Mouse (Mus musculus) hindbrain, embryonic 16.5 days (tissue): ENCODE data around the gene Adam12. TPM values are rescaled to one million over a fixed set of nuclear protein-coding genes. Genes with fewer than 3 reads are reported as not detected.

ENCODE experiments used
- ATAC-seq: fragments of 200-750 bp; cut with Nextera tagmentation; 2 replicates; pipeline ENCODE4 v1.8.0; 2017; ENCODE audit warnings: moderate TSS enrichment, moderate library complexity
- H3K27ac ChIP-seq: fragments of 300-500 bp; sonication (generic); 2 replicates; pipeline ENCODE4 v1.5.1; 2014; ENCODE audit warnings: low read depth, mild to moderate bottlenecking, control low read depth, low read length, moderate library complexity
- H3K27me3 ChIP-seq: fragments of 300-500 bp; sonication (generic); replicated peaks from 2 replicates; pipeline ENCODE4 v1.6.1; 2014; ENCODE audit warnings: low read length; ENCODE audit not compliant: control insufficient read depth, insufficient read depth
- H3K36me3 ChIP-seq: fragments of 300-500 bp; sonication (generic); 2 replicates; pipeline ENCODE4 v1.6.1; 2014; ENCODE audit warnings: mild to moderate bottlenecking, low read length, moderate library complexity, mixed read lengths; ENCODE audit not compliant: control insufficient read depth, insufficient read depth
- H3K4me1 ChIP-seq: fragments of 300-500 bp; sonication (generic); 2 replicates; pipeline ENCODE4 v1.6.1; 2014; ENCODE audit warnings: low read depth, low read length; ENCODE audit not compliant: control insufficient read depth, insufficient read depth
- H3K4me2 ChIP-seq: fragments of 300-500 bp; sonication (generic); 2 replicates; pipeline ENCODE4 v1.6.1; 2014; ENCODE audit warnings: mild to moderate bottlenecking, low read length, control low read depth, moderate library complexity
- H3K4me3 ChIP-seq: fragments of 300-500 bp; sonication (generic); 2 replicates; pipeline ENCODE4 v1.5.1; 2014; ENCODE audit warnings: mild to moderate bottlenecking, low read length, control low read depth, moderate library complexity
- H3K9ac ChIP-seq: fragments of 300-500 bp; sonication (generic); 2 replicates; pipeline ENCODE4 v1.6.1; 2014; ENCODE audit warnings: low read depth, mild to moderate bottlenecking, control low read depth, low read length, moderate library complexity
- H3K9me3 ChIP-seq: fragments of 300-500 bp; sonication (generic); 2 replicates; pipeline ENCODE4 v1.6.1; 2014; ENCODE audit warnings: mild to moderate bottlenecking, low read length, moderate library complexity; ENCODE audit not compliant: control insufficient read depth
- WGBS: fragments of 180-500 bp; shearing (Covaris S2); extraction: QIAGEN DNeasy Blood & Tissue Kit; methylation state at CpG from one replicate; pipeline ENCODE4 v1.1.7; 2014; 5-methylcytosine and 5-hydroxymethylcytosine counted together
- polyA plus RNA-seq: library from polyadenylated mRNA; unstranded; fragments of >200 nt; fragmentation: Nextera tagmentation; extraction: Ambion mirVana; gene quantifications from 2 replicates; pipeline ENCODE4 v1.2.1, GENCODE M21; 2015

Adam12 gene
- polyA plus RNA-seq, 1 experiment from 2014 or later = 3.3 TPM

DNA sequence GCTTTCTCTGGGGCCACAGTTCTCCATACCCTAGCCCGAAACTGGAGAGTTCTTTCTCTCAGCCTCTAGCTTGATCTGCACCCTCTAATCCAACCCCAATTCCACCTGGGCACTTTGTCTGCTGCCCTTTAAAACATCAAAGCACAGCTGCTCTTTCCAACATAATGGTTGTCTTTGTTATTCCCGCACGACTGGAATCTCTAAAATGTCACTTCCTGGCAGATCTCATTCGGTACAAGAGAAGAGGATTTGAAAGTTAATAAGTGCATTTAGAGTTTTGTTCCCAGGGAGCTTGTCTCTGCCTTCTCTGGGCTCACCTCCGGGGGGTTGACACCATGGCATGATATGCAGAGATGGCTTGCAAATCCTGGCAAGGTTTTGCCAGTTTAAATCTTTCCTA lies 14.7 kb upstream of the Adam12 start:
- H3K27me3 ChIP-seq = no peaks in the 10 kb centered on the region
- H3K36me3 ChIP-seq = no peaks in the 10 kb centered on the region
- no peak overlapping the region for H3K9ac ChIP-seq
- no peaks in the 10 kb centered on the region for H3K9me3 ChIP-seq
- no peak for ATAC-seq
- 43% methylated on average over 5 of the region's 5 CpGs for WGBS
- no peak overlapping the region for H3K4me2 ChIP-seq
- no peak overlapping the region for H3K27ac ChIP-seq
- H3K4me1 ChIP-seq = no peaks in the 10 kb centered on the region
- H3K4me3 ChIP-seq = no peak overlapping the region

DNA sequence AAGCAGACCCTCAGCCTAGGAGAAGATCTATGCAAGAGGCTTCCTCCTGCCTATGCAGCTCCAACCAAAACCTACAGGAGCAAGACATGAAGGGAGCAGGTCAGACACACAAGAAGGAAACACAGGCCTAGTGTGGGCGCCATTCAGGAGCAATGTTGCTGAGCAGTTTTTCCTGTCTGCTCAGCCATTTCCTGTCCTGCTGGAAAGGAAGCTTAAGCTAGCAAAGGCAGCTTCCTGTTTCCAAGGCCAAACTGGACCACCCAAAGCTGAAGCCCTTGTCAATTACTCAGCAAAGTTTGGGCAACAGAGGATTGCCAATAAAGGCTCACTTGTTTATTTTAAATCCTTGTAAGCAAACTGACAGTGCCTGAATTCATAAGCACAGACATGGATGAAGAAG lies 10.8 kb upstream of the Adam12 start:
- Histone ChIP-seq H3K4me1 (no peaks in the 10 kb centered on the region), H3K36me3 (no peaks in the 10 kb centered on the region), H3K9me3 (no peaks in the 10 kb centered on the region), H3K27ac (no peak overlapping the region), H3K9ac (no peak overlapping the region), H3K4me2 (no peak overlapping the region), H3K4me3 (no peak overlapping the region), H3K27me3 (no peaks in the 10 kb centered on the region)
- 88% methylated on average over 1 of the region's 1 CpGs for WGBS
- no peak for ATAC-seq

DNA sequence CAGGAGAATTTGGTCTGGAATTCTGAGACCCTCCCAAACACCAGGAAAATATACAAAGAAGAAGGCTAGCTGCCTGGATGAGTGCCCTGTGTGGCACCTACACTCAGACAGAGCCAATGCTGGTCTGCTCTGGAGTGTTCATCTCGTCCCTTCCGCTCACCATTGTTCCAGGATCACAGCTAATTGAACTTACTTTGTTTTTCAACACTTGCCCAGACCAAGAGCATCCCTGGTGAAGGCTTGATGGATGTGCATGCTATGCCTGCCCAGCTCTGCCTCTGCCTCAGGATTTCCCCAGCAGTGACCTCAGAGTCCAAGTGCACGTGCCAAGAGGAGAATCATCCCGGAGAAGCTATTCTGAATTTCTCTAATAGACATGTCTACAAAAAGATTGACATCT lies 9.3 kb upstream of the Adam12 start:
- H3K4me2 ChIP-seq = no peak overlapping the region
- 65% methylated on average over 4 of the region's 4 CpGs for WGBS

GRCm38 (mm10) chr7:134240579-134240978 lies 8.6 kb upstream of the Adam12 start:
- no peak for ATAC-seq
- Histone ChIP-seq H3K9ac (no peak overlapping the region), H3K9me3 (no peaks in the 10 kb centered on the region), H3K4me3 (no peak overlapping the region), H3K4me2 (no peak overlapping the region), H3K27me3 (no peaks in the 10 kb centered on the region), H3K27ac (no peak overlapping the region), H3K36me3 (no peaks in the 10 kb centered on the region), H3K4me1 (no peaks in the 10 kb centered on the region)
- 95% methylated on average over 1 of the region's 1 CpGs for WGBS

More for the DNA sequence above, 9.3 kb upstream of the Adam12 start:
- H3K4me3 ChIP-seq = no peak overlapping the region
- no peak overlapping the region for H3K27ac ChIP-seq
- H3K27me3 ChIP-seq = no peaks in the 10 kb centered on the region
- no peaks in the 10 kb centered on the region for H3K4me1 ChIP-seq
- no peaks in the 10 kb centered on the region for H3K9me3 ChIP-seq
- no peak overlapping the region for H3K9ac ChIP-seq
- H3K36me3 ChIP-seq = no peaks in the 10 kb centered on the region
- ATAC-seq = no peak

GRCm38 (mm10) chr7:134238863-134239262 lies 6.9 kb upstream of the Adam12 start:
- H3K4me2 ChIP-seq = no peak overlapping the region
- H3K9ac ChIP-seq = no peak overlapping the region
- no peaks in the 10 kb centered on the region for H3K27me3 ChIP-seq
- no peak overlapping the region for H3K27ac ChIP-seq
- WGBS = 94% methylated on average over 3 of the region's 3 CpGs
- H3K36me3 ChIP-seq = no peaks in the 10 kb centered on the region
- no peaks in the 10 kb centered on the region for H3K9me3 ChIP-seq
- no peak for ATAC-seq
- H3K4me1 ChIP-seq = no peaks in the 10 kb centered on the region
- H3K4me3 ChIP-seq = no peak overlapping the region

- H3K4me3 ChIP-seq = no peak overlapping the region
- no peak for ATAC-seq
These were observed 5.4 kb upstream of the Adam12 start for GRCm38 (mm10) chr7:134237356-134237755.

GRCm38 (mm10) chr7:134236727-134237126 lies 4.8 kb upstream of the Adam12 start:
- H3K36me3 ChIP-seq = no peaks in the 10 kb centered on the region
- H3K4me3 ChIP-seq = no peak overlapping the region
- ATAC-seq = no peak
- H3K27me3 ChIP-seq = no peaks in the 10 kb centered on the region
- H3K4me2 ChIP-seq = no peak overlapping the region
- H3K4me1 ChIP-seq = no peaks in the 10 kb centered on the region
- H3K27ac ChIP-seq = no peak overlapping the region
- H3K9me3 ChIP-seq = no peaks in the 10 kb centered on the region
- no peak overlapping the region for H3K9ac ChIP-seq

More at GRCm38 (mm10) chr7:134237356-134237755, 5.4 kb upstream of the Adam12 start:
- WGBS = 81% methylated on average over 2 of the region's 2 CpGs
- Histone ChIP-seq H3K4me1 (no peaks in the 10 kb centered on the region), H3K4me2 (no peak overlapping the region), H3K36me3 (no peaks in the 10 kb centered on the region), H3K9ac (no peak overlapping the region), H3K27me3 (no peaks in the 10 kb centered on the region), H3K27ac (no peak overlapping the region), H3K9me3 (no peaks in the 10 kb centered on the region)

DNA sequence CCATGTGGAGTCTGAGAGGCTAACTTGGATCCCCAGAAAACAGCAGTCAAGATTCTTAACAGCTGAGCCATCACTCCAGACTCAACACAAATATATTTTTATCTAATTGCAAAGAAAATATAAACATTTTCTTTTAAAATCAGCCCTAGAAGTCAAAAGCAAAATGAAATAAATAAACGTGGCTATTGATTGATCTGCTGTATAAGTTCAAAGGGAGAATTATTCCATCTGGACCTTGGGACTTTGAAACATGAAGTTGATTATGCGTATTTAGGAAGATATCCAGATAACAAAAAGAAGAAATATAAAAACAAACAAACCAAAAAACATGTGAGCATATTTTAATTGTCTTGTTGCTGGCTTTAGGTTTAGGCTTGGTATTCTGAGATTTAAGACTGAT lies 3.6 kb upstream of the Adam12 start:
- Histone ChIP-seq H3K27me3 (no peaks in the 10 kb centered on the region), H3K4me2 (no peak overlapping the region), H3K9ac (no peak overlapping the region), H3K4me1 (no peaks in the 10 kb centered on the region), H3K4me3 (no peak overlapping the region), H3K27ac (no peak overlapping the region), H3K9me3 (no peaks in the 10 kb centered on the region), H3K36me3 (no peaks in the 10 kb centered on the region)
- no peak for ATAC-seq
- 88% methylated on average over 2 of the region's 2 CpGs for WGBS

- no peak for ATAC-seq
- no peak overlapping the region for H3K9ac ChIP-seq
- H3K27ac ChIP-seq = no peak overlapping the region
- no peaks in the 10 kb centered on the region for H3K9me3 ChIP-seq
- no peak overlapping the region for H3K4me2 ChIP-seq
- WGBS = 90% methylated on average over 3 of the region's 3 CpGs
- no peaks in the 10 kb centered on the region for H3K36me3 ChIP-seq
- H3K4me3 ChIP-seq = no peak overlapping the region
- H3K4me1 ChIP-seq = peaks cover 3% of the 10 kb centered on the region; the same call in 1 of the 2 replicates
- H3K27me3 ChIP-seq = no peaks in the 10 kb centered on the region
These were observed 1.2 kb downstream of the Adam12 start for GRCm38 (mm10) chr7:134230708-134231107.

DNA sequence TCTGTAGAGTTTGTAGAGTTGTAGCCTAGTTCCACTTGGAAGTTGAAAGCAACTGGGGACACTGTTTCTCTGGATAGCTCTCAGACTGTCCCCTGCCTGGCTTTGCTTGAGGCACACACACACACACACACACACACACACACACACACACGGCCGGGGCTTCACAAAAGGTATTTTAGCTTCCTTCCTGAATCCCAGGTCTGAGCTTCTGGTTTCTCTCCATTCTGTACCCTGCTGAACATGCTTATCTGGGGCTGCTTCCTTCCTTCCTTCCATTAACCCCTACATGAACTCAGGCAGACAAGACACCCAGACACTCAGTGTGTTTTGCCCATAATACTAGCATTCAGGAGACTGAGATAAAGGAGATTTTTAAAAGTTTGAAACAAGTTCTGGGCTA lies 2.0 kb downstream of the Adam12 start:
- H3K27ac ChIP-seq = no peak overlapping the region
- no peak overlapping the region for H3K9ac ChIP-seq
- no peak overlapping the region for H3K4me3 ChIP-seq
- H3K36me3 ChIP-seq = no peaks in the 10 kb centered on the region
- 100% methylated on average over 2 of the region's 2 CpGs for WGBS
- no peaks in the 10 kb centered on the region for H3K27me3 ChIP-seq
- peaks cover 3% of the 10 kb centered on the region; the same call in 1 of the 2 replicates for H3K4me1 ChIP-seq
- no peaks in the 10 kb centered on the region for H3K9me3 ChIP-seq
- no peak overlapping the region for H3K4me2 ChIP-seq
- no peak for ATAC-seq
